Mouse (Mus musculus) liver, embryonic 14.5 days (tissue): ENCODE measurements around the gene Ptprd. TPM values are rescaled to one million over a fixed set of nuclear protein-coding genes. Genes with fewer than 3 reads are reported as not detected.

ENCODE experiments used
- ATAC-seq: fragments of 200-750 bp; cut with Nextera tagmentation; 2 replicates; pipeline ENCODE4 v1.8.0; 2017; ENCODE audit warnings: moderate number of reproducible peaks, mild to moderate bottlenecking, moderate library complexity; ENCODE audit not compliant: insufficient read depth
- DNase-seq, 3 experiments: peaks; one replicate each; pipeline ENCODE4 v3.0.0-alpha.2; 2012 to 2013; ENCODE audit warnings: low read depth in 3 of 3, low spot score in 3 of 3
- H3K27ac ChIP-seq: fragments of 300-500 bp; sonication (generic); 2 replicates; pipeline ENCODE4 v1.5.1; 2014; ENCODE audit warnings: moderate library complexity, mild to moderate bottlenecking, control low read depth, inconsistent platforms
- H3K27me3 ChIP-seq: fragments of 300-500 bp; sonication (generic); 2 replicates; pipeline ENCODE4 v1.6.1; 2014; ENCODE audit warnings: mild to moderate bottlenecking, low read length, moderate library complexity; ENCODE audit not compliant: control insufficient read depth, insufficient read depth
- H3K36me3 ChIP-seq: fragments of 300-500 bp; sonication (generic); replicated peaks from 2 replicates; pipeline ENCODE4 v1.6.1; 2014; ENCODE audit warnings: low read depth; ENCODE audit not compliant: control insufficient read depth, insufficient read depth
- H3K4me1 ChIP-seq, 2 experiments: fragments of 200-500 bp in 1 of 2; fragments of 300-500 bp in 1 of 2; sonication (generic) in 1 of 2; replicated peaks; 2 replicates each; pipeline ENCODE4 v1.6.1; 2012 to 2014; ENCODE audit warnings: antibody characterized with exemption in 1 of 2, inconsistent platforms in 1 of 2, low read length in 1 of 2; ENCODE audit not compliant: control insufficient read depth in 2 of 2, insufficient read depth in 2 of 2
- H3K4me2 ChIP-seq: fragments of 300-500 bp; sonication (generic); 2 replicates; pipeline ENCODE4 v1.6.1; 2014; ENCODE audit warnings: low read depth, mild to moderate bottlenecking, control low read depth, moderate library complexity
- H3K4me3 ChIP-seq, 2 experiments: fragments of 200-500 bp in 1 of 2; fragments of 300-500 bp in 1 of 2; sonication (generic) in 1 of 2; 2 replicates each; pipeline ENCODE4 v1.5.1; 2012 to 2014; ENCODE audit warnings: low read depth in 2 of 2, low read length in 2 of 2, mild to moderate bottlenecking in 2 of 2, control low read depth in 1 of 2, inconsistent platforms in 1 of 2, moderate library complexity in 1 of 2; ENCODE audit not compliant: insufficient read depth in 1 of 2
- H3K9ac ChIP-seq: fragments of 300-500 bp; sonication (generic); replicated peaks from 2 replicates; pipeline ENCODE4 v1.6.1; 2014; ENCODE audit warnings: mild to moderate bottlenecking, control low read depth, moderate library complexity
- H3K9me3 ChIP-seq: fragments of 300-500 bp; sonication (generic); 2 replicates; pipeline ENCODE4 v1.6.1; 2016; ENCODE audit warnings: low read length, mixed read lengths; ENCODE audit not compliant: control insufficient read depth
- CTCF ChIP-seq: IDR thresholded peaks from 2 replicates; pipeline ENCODE4 v1.5.1; 2016; ENCODE audit warnings: antibody characterized with exemption, low read depth, control low read depth
- EP300 ChIP-seq: IDR thresholded peaks from 2 replicates; pipeline ENCODE4 v1.6.1; 2016; ENCODE audit warnings: antibody characterized with exemption, low read depth
- WGBS: fragments of 180-500 bp; shearing (Covaris S2); extraction: QIAGEN DNeasy Blood & Tissue Kit; methylation state at CpG from one replicate; pipeline ENCODE4 v1.1.7; 2014; ENCODE audit not compliant: insufficient replicate concordance; 5-methylcytosine and 5-hydroxymethylcytosine counted together
- polyA plus RNA-seq, 2 experiments: library from polyadenylated mRNA; depleted of rRNA in 1 of 2; stranded (reverse) in 1 of 2; unstranded in 1 of 2; fragments of >200 nt; fragmentation: Nextera tagmentation in 1 of 2; extraction: Ambion mirVana in 1 of 2; gene quantifications; 2 replicates each; pipeline versions ENCODE4 v1.2.1 to v1.2.3; 2012 to 2014

Gene Ptprd
- polyA plus RNA-seq, 2 experiments, result 1.5 to 2.8 TPM

- H3K27me3 ChIP-seq, result no peaks in the 10 kb centered on the region
- no peaks in the 10 kb centered on the region for H3K36me3 ChIP-seq
- H3K9me3 ChIP-seq, result no peaks in the 10 kb centered on the region
- ATAC-seq (no peak), DNase-seq (no peak)
- H3K4me1 ChIP-seq, result no peaks in the 10 kb centered on the region
- TF ChIP-seq EP300, result no peak
- no peak for TF ChIP-seq CTCF
- whole genome bisulfite sequencing, result 24% methylated on average over 2 of the region's 2 CpGs
- H3K4me3 ChIP-seq, result no peak overlapping the region
- no peak overlapping the region for H3K4me2 ChIP-seq
- H3K27ac ChIP-seq, result no peak overlapping the region
- H3K9ac ChIP-seq, result no peak overlapping the region
These were observed 1801.7 kb downstream of the Ptprd start for GRCm38 (mm10) chr4:76410053-76410452.

- TF ChIP-seq EP300 (no peak), CTCF (no peak)
- Histone ChIP-seq H3K36me3 (no peaks in the 10 kb centered on the region), H3K27me3 (no peaks in the 10 kb centered on the region), H3K9ac (no peak overlapping the region), H3K4me1 (no peaks in the 10 kb centered on the region), H3K27ac (no peak overlapping the region), H3K4me2 (no peak overlapping the region), H3K9me3 (no peaks in the 10 kb centered on the region), H3K4me3 (no peak overlapping the region)
- 41% methylated on average over 3 of the region's 3 CpGs for WGBS
- ATAC-seq (no peak), DNase-seq (no peak)
These were observed 1802.6 kb downstream of the Ptprd start for GRCm38 (mm10) chr4:76409159-76409558.

GRCm38 (mm10) chr4:76405862-76406454 lies 1805.8 kb downstream of the Ptprd start:
- no peak overlapping the region for H3K9ac ChIP-seq
- DNase-seq (no peak), ATAC-seq (no peak)
- WGBS, result 58% methylated on average over 5 of the region's 5 CpGs
- no peaks in the 10 kb centered on the region for H3K4me1 ChIP-seq
- H3K27me3 ChIP-seq, result no peaks in the 10 kb centered on the region
- H3K36me3 ChIP-seq, result no peaks in the 10 kb centered on the region
- H3K9me3 ChIP-seq, result no peaks in the 10 kb centered on the region
- H3K27ac ChIP-seq, result no peak overlapping the region
- TF ChIP-seq CTCF, result no peak
- TF ChIP-seq EP300, result no peak
- H3K4me3 ChIP-seq, result no peak overlapping the region
- no peak overlapping the region for H3K4me2 ChIP-seq

GRCm38 (mm10) chr4:76403219-76403618 lies 1808.5 kb downstream of the Ptprd start:
- no peak overlapping the region for H3K9ac ChIP-seq
- 85% methylated on average over 5 of the region's 5 CpGs for WGBS
- ATAC-seq, result no peak
- no peaks in the 10 kb centered on the region for H3K4me1 ChIP-seq
- H3K36me3 ChIP-seq, result no peaks in the 10 kb centered on the region
- H3K27ac ChIP-seq, result no peak overlapping the region
- DNase-seq, result no peak
- H3K27me3 ChIP-seq, result no peaks in the 10 kb centered on the region
- TF ChIP-seq EP300, result no peak
- TF ChIP-seq CTCF, result no peak
- H3K9me3 ChIP-seq, result no peaks in the 10 kb centered on the region
- H3K4me2 ChIP-seq, result no peak overlapping the region
- H3K4me3 ChIP-seq, result no peak overlapping the region

GRCm38 (mm10) chr4:76387887-76388286 lies 1823.9 kb downstream of the Ptprd start:
- Histone ChIP-seq H3K9ac (no peak overlapping the region), H3K4me2 (no peak overlapping the region), H3K4me3 (no peak overlapping the region), H3K4me1 (no peaks in the 10 kb centered on the region), H3K36me3 (no peaks in the 10 kb centered on the region), H3K27me3 (no peaks in the 10 kb centered on the region), H3K9me3 (no peaks in the 10 kb centered on the region), H3K27ac (no peak overlapping the region)
- 73% methylated on average over 5 of the region's 5 CpGs for WGBS
- TF ChIP-seq CTCF, result no peak
- TF ChIP-seq EP300, result no peak
- ATAC-seq, result no peak
- DNase-seq, result no peak
